Mouse (Mus musculus) MEL (cell line): ENCODE results near the gene Mocs1. TPM values are rescaled to one million over a fixed set of nuclear protein-coding genes. Genes with fewer than 3 reads are reported as not detected.
"Not testable (repeated sequence)": the region's sequence is repeated elsewhere in the genome, so short reads cannot be mapped to it uniquely, and the experiment has no call there.

Experiments used
- DNase-seq: peaks from one replicate; pipeline ENCODE4 v3.0.0; 2011; ENCODE audit warnings: low read depth, low spot score
- H3K27ac ChIP-seq: 2 replicates; pipeline ENCODE4 v1.5.1; 2012; ENCODE audit warnings: low read depth, mild to moderate bottlenecking, control low read depth, low read length, moderate library complexity; ENCODE audit not compliant: control insufficient read depth
- H3K27me3 ChIP-seq, 2 experiments: fragments of 150-350 bp in 1 of 2; sonication (generic) in 1 of 2; 2 replicates each; pipeline ENCODE4 v1.6.1; 2012; ENCODE audit warnings: low read length in 2 of 2, mild to moderate bottlenecking in 2 of 2, improper control_type of control experiment in 1 of 2, moderate library complexity in 1 of 2; ENCODE audit not compliant: insufficient read depth in 2 of 2, control insufficient read depth in 1 of 2
- H3K36me3 ChIP-seq, 2 experiments: 2 replicates each; pipeline ENCODE4 v1.6.1; 2012 to 2014; ENCODE audit warnings: low read length in 2 of 2, improper control_type of control experiment in 1 of 2, inconsistent platforms in 1 of 2, mild to moderate bottlenecking in 1 of 2; ENCODE audit not compliant: insufficient read depth in 2 of 2, control insufficient read depth in 1 of 2
- H3K4me1 ChIP-seq, 2 experiments: fragments of 150-350 bp in 1 of 2; sonication (generic) in 1 of 2; 2 replicates each; pipeline ENCODE4 v1.6.1; 2012; ENCODE audit warnings: low read length in 2 of 2, improper control_type of control experiment in 1 of 2, mild to moderate bottlenecking in 1 of 2; ENCODE audit not compliant: insufficient read depth in 2 of 2, control insufficient read depth in 1 of 2
- H3K4me3 ChIP-seq, 2 experiments: fragments of 150-350 bp in 1 of 2; sonication (generic) in 1 of 2; 2 replicates each; pipeline ENCODE4 v1.5.1; 2012; ENCODE audit warnings: low read depth in 2 of 2, low read length in 2 of 2, mild to moderate bottlenecking in 2 of 2, moderate library complexity in 2 of 2, control low read depth in 1 of 2, improper control_type of control experiment in 1 of 2; ENCODE audit not compliant: control insufficient read depth in 1 of 2, insufficient read depth in 1 of 2
- H3K79me2 ChIP-seq: 2 replicates; pipeline ENCODE4 v1.6.1; 2012; ENCODE audit warnings: mild to moderate bottlenecking, low read length, moderate library complexity; ENCODE audit not compliant: control insufficient read depth, poor library complexity, insufficient read depth
- H3K9ac ChIP-seq: 2 replicates; pipeline ENCODE4 v1.6.1; 2012; ENCODE audit warnings: low read depth, mild to moderate bottlenecking, control low read depth, low read length, moderate library complexity; ENCODE audit not compliant: control insufficient read depth, poor library complexity, severe bottlenecking
- H3K9me3 ChIP-seq: fragments of 150-350 bp; sonication (generic); replicated peaks from 2 replicates; pipeline ENCODE4 v1.6.1; 2012; ENCODE audit warnings: mild to moderate bottlenecking, low read length, improper control_type of control experiment, moderate library complexity; ENCODE audit not compliant: insufficient read depth
- CTCF ChIP-seq, 3 experiments: IDR thresholded peaks in 2 of 3; conservative IDR thresholded peaks in 1 of 3; 2 replicates each; pipeline ENCODE4 v1.5.1; 2011 to 2012; ENCODE audit warnings: low read length in 3 of 3, low read depth in 2 of 3, mild to moderate bottlenecking in 2 of 3, improper control_type of control experiment in 1 of 3, inconsistent platforms in 1 of 3, mixed read lengths in 1 of 3, moderate library complexity in 1 of 3; ENCODE audit not compliant: control insufficient read depth in 1 of 3, insufficient read depth in 1 of 3, poor library complexity in 1 of 3, severe bottlenecking in 1 of 3
- ETS1 ChIP-seq: IDR thresholded peaks from 2 replicates; pipeline ENCODE4 v1.6.1; 2012; ENCODE audit warnings: low read depth, mild to moderate bottlenecking, inconsistent platforms, low read length, improper control_type of control experiment, moderate library complexity
- HCFC1 ChIP-seq: IDR thresholded peaks from 2 replicates; pipeline ENCODE4 v1.6.1; 2012; ENCODE audit warnings: low read depth, mild to moderate bottlenecking, inconsistent platforms, low read length, improper control_type of control experiment, moderate library complexity
- KAT2A ChIP-seq: conservative IDR thresholded peaks from 2 replicates; pipeline ENCODE4 v1.6.1; 2012; ENCODE audit warnings: low read depth, low read length, improper control_type of control experiment, inconsistent platforms
- MAFK ChIP-seq: IDR thresholded peaks from 2 replicates; pipeline ENCODE4 v1.6.1; 2011; ENCODE audit warnings: low read depth, mild to moderate bottlenecking, low read length, improper control_type of control experiment, borderline replicate concordance
- POLR2A ChIP-seq, 2 experiments: IDR thresholded peaks; 2 replicates each; pipeline ENCODE4 v1.6.1; 2011 to 2012; ENCODE audit warnings: low read length in 2 of 2, mild to moderate bottlenecking in 2 of 2, control low read depth in 1 of 2, improper control_type of control experiment in 1 of 2, low read depth in 1 of 2, moderate library complexity in 1 of 2; ENCODE audit not compliant: control insufficient read depth in 1 of 2, insufficient read depth in 1 of 2, poor library complexity in 1 of 2
- SMC3 ChIP-seq: IDR thresholded peaks from 2 replicates; pipeline ENCODE4 v1.6.1; 2011; ENCODE audit warnings: low read depth, low read length, improper control_type of control experiment
- UBTF ChIP-seq: IDR thresholded peaks from 2 replicates; pipeline ENCODE4 v1.6.1; 2012; ENCODE audit warnings: low read depth, mild to moderate bottlenecking, inconsistent platforms, low read length, improper control_type of control experiment, moderate library complexity, borderline replicate concordance; ENCODE audit not compliant: insufficient read depth
- polyA plus RNA-seq, 2 experiments: library from polyadenylated mRNA; stranded (reverse) in 1 of 2; unstranded in 1 of 2; fragments of >175 nt in 1 of 2; fragments of >200 nt in 1 of 2; gene quantifications; 2 replicates each; pipeline versions ENCODE4 v1.2.1 to v1.2.4; 2012; ENCODE audit warnings: low replicate concordance in 2 of 2, low read depth in 1 of 2; ENCODE audit not compliant: insufficient read length in 2 of 2, insufficient read depth in 1 of 2, missing spikeins in 1 of 2
- total RNA-seq: library from RNA; depleted of rRNA; stranded (reverse); fragments of 300-350 nt; gene quantifications from 2 replicates; pipeline ENCODE4 v1.2.3, GENCODE M21; 2012

Gene Mocs1
- total and polyA plus RNA-seq, 3 experiments, result 7.8 to 24.6 TPM; not detected in 1

DNA sequence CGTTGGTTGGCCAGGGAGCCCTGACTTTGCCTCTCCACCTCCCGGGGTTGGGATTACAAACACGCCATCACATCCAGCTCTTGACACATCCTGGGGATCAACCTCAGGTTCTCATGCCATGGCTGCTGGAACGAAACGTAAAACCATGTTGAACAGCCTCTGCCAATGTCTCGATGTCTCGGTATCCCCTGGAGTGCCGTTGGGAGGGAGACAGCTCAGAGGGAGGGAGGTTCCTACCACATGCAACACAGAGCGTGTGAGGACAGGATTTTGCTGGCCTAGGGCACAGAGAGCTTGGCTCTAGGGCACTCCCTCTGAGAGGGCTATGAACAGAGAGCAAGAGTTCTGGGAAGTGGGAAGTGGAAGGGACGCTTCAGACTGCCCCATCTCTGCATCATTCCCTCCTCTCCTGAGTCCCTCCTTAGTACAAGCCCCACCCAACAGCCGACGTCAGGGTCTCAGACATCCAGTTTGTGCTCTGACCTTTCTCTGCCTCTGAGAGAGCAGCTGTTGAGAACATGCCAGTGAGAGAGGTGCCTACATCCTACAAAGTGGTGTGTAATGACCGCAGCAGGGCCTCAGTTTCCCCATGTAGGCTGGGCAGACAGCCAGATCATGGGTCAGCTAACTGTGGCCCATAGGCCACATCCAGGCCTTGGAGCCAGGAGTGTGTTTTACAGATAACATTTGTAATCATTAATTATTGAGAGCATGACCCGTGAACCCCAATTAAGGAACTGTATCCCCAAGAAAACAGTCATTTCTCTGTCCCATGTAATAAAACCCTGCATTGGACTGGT lies 12.4 kb downstream of the Mocs1 start:
- Histone ChIP-seq H3K4me1 (peaks cover 9 to 20% of the 10 kb centered on the region in 2 experiments), H3K27ac (no peak overlapping the region), H3K36me3 (peaks cover 2 to 17% of the 10 kb centered on the region in 2 experiments; a peak in 3 of 4 replicates), H3K79me2 (no peaks in the 10 kb centered on the region), H3K27me3 (no peaks in the 10 kb centered on the region), H3K9ac (no peak overlapping the region), H3K4me3 (no peak overlapping the region), H3K9me3 (no peaks in the 10 kb centered on the region)
- no peak for TF ChIP-seq SMC3
- TF ChIP-seq UBTF, result no peak
- no peak for DNase-seq

GRCm38 (mm10) chr17:49442841-49443240 lies 14.7 kb downstream of the Mocs1 start:
- H3K27me3 ChIP-seq, H3K79me2 ChIP-seq, H3K9me3 ChIP-seq, DNase-seq, H3K4me3 ChIP-seq, H3K9ac ChIP-seq, H3K27ac ChIP-seq: not testable (repeated sequence)
- Histone ChIP-seq H3K36me3 (peaks cover 0 to 10% of the 10 kb centered on the region in 2 experiments; a peak in 2 of 4 replicates), H3K4me1 (peaks cover 6 to 15% of the 10 kb centered on the region in 2 experiments)

GRCm38 (mm10) chr17:49448570-49449229 lies 20.5 kb downstream of the Mocs1 start:
- H3K4me1 ChIP-seq, result no peaks in the 10 kb centered on the region
- H3K27me3 ChIP-seq, result no peaks in the 10 kb centered on the region
- H3K27ac ChIP-seq, result no peak overlapping the region
- no peaks in the 10 kb centered on the region for H3K9me3 ChIP-seq
- H3K4me3 ChIP-seq, result no peak overlapping the region
- H3K79me2 ChIP-seq, result no peaks in the 10 kb centered on the region
- H3K36me3 ChIP-seq, result no peaks in the 10 kb centered on the region
- no peak for TF ChIP-seq KAT2A
- TF ChIP-seq HCFC1, result no peak
- no peak for TF ChIP-seq CTCF (IDR thresholded peaks at IDR 0.05 in 2 of 3, conservative IDR thresholded peaks at IDR 0.05 in 1 of 3; ENCODE audit: control insufficient read depth in 1 of 3, insufficient read depth in 1 of 3, low read depth in 2 of 3, low read length in 3 of 3, poor library complexity in 1 of 3, severe bottlenecking in 1 of 3)
- no peak for TF ChIP-seq MAFK
- TF ChIP-seq UBTF, result no peak
- TF ChIP-seq ETS1, result no peak
- TF ChIP-seq POLR2A (IDR thresholded peaks at IDR 0.05; ENCODE audit: control insufficient read depth in 1 of 2, insufficient read depth in 1 of 2, low read depth in 1 of 2, low read length in 2 of 2, poor library complexity in 1 of 2), result no peak
- DNase-seq, result no peak
- H3K9ac ChIP-seq, result no peak overlapping the region
